Mouse (Mus musculus) cerebellum, postnatal 4 days (tissue): Measurements from ENCODE around the gene Rnd2.
A peak's percentile ranks its signal among the peaks of the same experiment; 100 is the strongest.
"Not testable (repeated sequence)": the region's sequence is repeated elsewhere in the genome, so short reads cannot be mapped to it uniquely, and the experiment has no call there.

ENCODE experiments used
- DNase-seq, 2 experiments: peaks; one replicate each; pipeline ENCODE4 v3.0.0; 2022; ENCODE audit warnings: low spot score in 2 of 2, mixed read lengths in 1 of 2

Gene Rnd2

GRCm38 (mm10) chr11:101464211-101465100 is at the start of gene Rnd2:
Rnd2 (plus strand) TSS chr11:101464999.
- no peak for DNase-seq

- no peak for DNase-seq
These were observed 49.5 kb upstream of the Rnd2 start for GRCm38 (mm10) chr11:101415306-101415705.

- DNase-seq = no peak
These were observed 48.2 kb upstream of the Rnd2 start for GRCm38 (mm10) chr11:101416433-101417100.

GRCm38 (mm10) chr11:101417101-101417855 is 47.5 kb upstream of the Rnd2 start, which contains the start of gene Aarsd1:
Aarsd1 (minus strand) TSS chr11:101417615.
- peak; percentile 90 to 94 for DNase-seq

GRCm38 (mm10) chr11:101418991-101419390 is 45.8 kb upstream of the Rnd2 start:
- no peak for DNase-seq

GRCm38 (mm10) chr11:101419610-101420009 is 45.2 kb upstream of the Rnd2 start:
- DNase-seq = peak in 1 of 2 experiments; percentile 17

- no peak for DNase-seq
These were observed 44.7 kb upstream of the Rnd2 start for GRCm38 (mm10) chr11:101420148-101420547.

GRCm38 (mm10) chr11:101424105-101424851 is 40.5 kb upstream of the Rnd2 start, which contains the start of gene Gm27029:
Gm27029 (minus strand) TSS chr11:101424796.
- no peak for DNase-seq

- DNase-seq = peak; percentile 97 to 98
These were observed 39.6 kb upstream of the Rnd2 start, which contains the start of the genes Rundc1 and Ptges3l for GRCm38 (mm10) chr11:101424925-101425813. Rundc1 (plus strand) TSS chr11:101425085. Ptges3l (minus strand) TSS chr11:101425333.

GRCm38 (mm10) chr11:101426165-101426564 is 38.6 kb upstream of the Rnd2 start:
- DNase-seq = no peak

GRCm38 (mm10) chr11:101431327-101431726 is 33.5 kb upstream of the Rnd2 start:
- DNase-seq = no peak

GRCm38 (mm10) chr11:101433396-101433795 is 31.4 kb upstream of the Rnd2 start:
- peak in 1 of 2 experiments; percentile 46 for DNase-seq

- DNase-seq = no peak
These were observed 29.0 kb upstream of the Rnd2 start for GRCm38 (mm10) chr11:101435831-101436230.

- DNase-seq = no peak
These were observed 27.9 kb upstream of the Rnd2 start for GRCm38 (mm10) chr11:101436916-101437315.

GRCm38 (mm10) chr11:101438006-101438405 is 26.8 kb upstream of the Rnd2 start:
- not testable (repeated sequence) for DNase-seq

GRCm38 (mm10) chr11:101441450-101442126 is 23.2 kb upstream of the Rnd2 start:
- DNase-seq = not testable (repeated sequence)

- peak; percentile 89 to 95 for DNase-seq
These were observed 22.6 kb upstream of the Rnd2 start, which contains the start of gene Rpl27 for GRCm38 (mm10) chr11:101442127-101442693. Rpl27 (plus strand) TSS chr11:101442298.

GRCm38 (mm10) chr11:101442760-101443159 is 22.0 kb upstream of the Rnd2 start:
- no peak for DNase-seq

GRCm38 (mm10) chr11:101446319-101446718 is 18.5 kb upstream of the Rnd2 start:
- no peak for DNase-seq
